Mouse (Mus musculus): ENCODE measurements around the gene Rspo3.

Gene Rspo3

DNA sequence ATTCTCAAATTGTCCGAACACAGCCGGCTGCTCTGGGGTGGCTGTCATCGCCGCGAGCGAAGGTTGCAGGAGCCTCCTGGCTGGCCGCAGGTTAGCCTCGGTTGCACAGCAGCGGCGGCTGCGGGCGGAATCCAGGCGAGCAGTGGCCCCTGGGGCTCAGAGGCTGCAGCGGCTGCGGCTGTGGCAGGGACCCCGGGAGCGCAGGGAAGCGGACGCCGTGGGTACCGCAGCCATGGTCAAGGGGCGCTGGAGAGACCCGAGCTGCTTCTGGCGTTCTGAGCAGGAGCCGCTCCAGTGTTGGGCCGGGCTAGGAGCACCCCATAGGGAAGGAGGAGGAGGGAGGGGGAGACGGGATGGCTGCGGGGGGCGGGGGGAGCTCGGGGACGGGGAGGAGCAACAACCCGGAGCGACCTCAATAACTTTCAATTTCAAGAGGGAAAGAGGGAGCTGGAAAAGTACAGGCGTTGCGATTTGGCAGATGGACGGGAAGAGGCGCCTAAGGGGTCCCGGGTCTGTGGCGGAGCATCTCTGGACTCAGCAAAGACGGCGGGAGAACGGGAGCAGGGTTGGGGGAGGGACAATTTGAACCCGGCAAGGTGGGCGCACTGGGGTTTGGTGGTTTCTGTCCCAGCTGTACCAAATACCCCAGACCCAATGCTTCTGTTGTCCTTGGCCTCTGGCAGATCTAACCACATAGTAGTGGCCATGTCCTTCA, at the start of gene Rspo3:
TSS of gene Rspo3 (minus strand) at position 322 of the 715 bp plus-strand sequence.
- DNase-seq (ENCODE audit: low read depth, low spot score), result peak; percentile 44

GRCm38 (mm10) chr10:29581940-29582339, 46.3 kb upstream of the Rspo3 start:
- DNase-seq (ENCODE audit: low read depth, low spot score), result no peak

DNA sequence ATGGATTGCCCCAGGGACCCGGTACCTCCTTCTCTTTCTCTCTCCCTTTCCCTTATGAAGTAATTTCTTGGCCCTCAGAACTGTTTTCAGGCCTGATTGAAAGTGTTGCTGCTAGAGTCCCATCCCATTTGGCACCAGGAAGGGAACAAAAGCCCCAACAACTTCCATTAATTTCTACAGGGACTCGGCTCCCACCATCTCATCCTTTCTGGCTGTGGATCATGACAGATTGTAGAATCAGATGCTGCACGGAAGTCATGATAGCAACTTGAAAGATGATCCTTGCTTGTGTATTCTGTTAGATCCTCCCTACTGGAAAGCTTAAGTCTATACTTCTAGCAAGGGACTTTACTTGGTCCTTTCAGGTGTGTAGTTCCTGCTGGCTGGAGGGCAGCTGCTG, 45.8 kb upstream of the Rspo3 start:
- DNase-seq (ENCODE audit: low read depth, low spot score), result no peak

GRCm38 (mm10) chr10:29555983-29556382, 20.3 kb upstream of the Rspo3 start:
- peak; percentile 33 for DNase-seq (ENCODE audit: low read depth, low spot score)

DNA sequence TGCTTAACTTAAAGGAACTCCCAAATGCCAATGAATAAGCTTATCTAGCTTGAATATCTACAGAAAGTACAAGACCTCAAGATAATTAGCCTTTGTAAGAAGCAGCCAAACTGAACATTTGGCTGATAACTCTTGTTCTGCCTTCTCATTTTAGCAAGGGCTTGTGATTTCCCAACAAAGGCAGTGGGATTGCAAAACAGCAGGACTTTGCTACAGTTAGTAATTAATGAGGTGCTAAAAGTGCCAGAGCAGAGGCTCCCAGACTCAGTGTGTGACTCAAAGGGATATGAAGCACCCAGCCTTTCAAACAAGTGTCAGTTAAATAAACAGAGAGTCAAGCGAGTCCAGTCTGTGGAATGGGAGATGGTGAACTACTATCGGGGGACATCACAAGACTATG, 18.7 kb upstream of the Rspo3 start:
- DNase-seq (ENCODE audit: low read depth, low spot score), result peak; percentile 57

- no peak for DNase-seq (ENCODE audit: low read depth, low spot score)
Observed at GRCm38 (mm10) chr10:29542982-29543381, 7.3 kb upstream of the Rspo3 start.

- no peak for DNase-seq (ENCODE audit: low read depth, low spot score)
Observed at GRCm38 (mm10) chr10:29539516-29539915, 3.8 kb upstream of the Rspo3 start.

- DNase-seq (ENCODE audit: low read depth, low spot score), result no peak
Observed at GRCm38 (mm10) chr10:29538791-29539190, 3.1 kb upstream of the Rspo3 start.

GRCm38 (mm10) chr10:29534830-29535227, 838 bp downstream of the Rspo3 start:
- no peak for DNase-seq (ENCODE audit: low read depth, low spot score)

GRCm38 (mm10) chr10:29533846-29534829, 1.5 kb downstream of the Rspo3 start:
- peak; percentile 21 for DNase-seq (ENCODE audit: low read depth, low spot score)

- DNase-seq (ENCODE audit: low read depth, low spot score), result peak; percentile 82
Observed at GRCm38 (mm10) chr10:29532821-29533715, 2.6 kb downstream of the Rspo3 start.

GRCm38 (mm10) chr10:29513563-29513962, 22.1 kb downstream of the Rspo3 start:
- DNase-seq (ENCODE audit: low read depth, low spot score), result no peak

- no peak for DNase-seq (ENCODE audit: low read depth, low spot score)
Observed at GRCm38 (mm10) chr10:29508167-29508566, 27.5 kb downstream of the Rspo3 start.

- DNase-seq (ENCODE audit: low read depth, low spot score), result no peak
Observed at GRCm38 (mm10) chr10:29497205-29497822, 38.4 kb downstream of the Rspo3 start.

DNA sequence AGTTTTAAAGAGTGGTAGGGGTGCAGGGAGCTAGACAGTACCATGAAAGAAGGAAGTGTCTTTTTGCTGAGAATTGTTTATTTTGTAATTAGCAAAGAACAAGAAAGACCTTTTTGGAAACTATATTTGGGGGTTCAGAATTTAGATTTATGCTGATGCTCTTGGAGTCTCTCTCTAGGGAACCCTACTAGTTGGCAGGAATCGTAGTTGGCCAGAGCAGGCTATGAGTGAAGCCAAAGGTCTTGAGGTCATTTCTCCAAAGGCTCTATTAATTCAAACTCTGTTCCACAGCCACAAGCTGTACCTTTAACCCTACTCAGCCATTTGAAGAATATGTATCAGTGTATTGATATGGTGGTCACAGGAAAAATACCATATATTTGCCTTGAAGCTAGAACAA, 41.7 kb downstream of the Rspo3 start:
- DNase-seq (ENCODE audit: low read depth, low spot score), result no peak

DNA sequence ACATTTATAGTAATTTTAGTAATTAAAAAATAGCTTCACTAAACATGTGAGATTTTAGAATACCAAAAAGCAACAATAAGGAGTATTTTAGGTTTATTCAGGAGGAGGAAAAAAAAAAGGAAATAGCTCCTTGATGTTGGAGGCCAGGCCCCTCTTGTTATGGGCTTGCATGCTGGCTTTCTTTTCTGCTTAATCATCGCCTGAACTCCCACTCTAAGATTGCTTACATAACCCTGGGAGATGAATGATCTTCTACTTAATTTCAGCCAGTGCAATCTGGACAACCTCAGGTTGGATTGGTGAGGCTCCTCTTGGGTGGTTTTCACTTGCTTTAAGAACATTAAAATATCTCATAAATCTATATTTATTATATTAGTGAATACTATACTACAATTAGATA, 54.7 kb downstream of the Rspo3 start:
- DNase-seq (ENCODE audit: low read depth, low spot score), result no peak

- no peak for DNase-seq (ENCODE audit: low read depth, low spot score)
Observed at GRCm38 (mm10) chr10:29479401-29479800, 56.3 kb downstream of the Rspo3 start.

DNA sequence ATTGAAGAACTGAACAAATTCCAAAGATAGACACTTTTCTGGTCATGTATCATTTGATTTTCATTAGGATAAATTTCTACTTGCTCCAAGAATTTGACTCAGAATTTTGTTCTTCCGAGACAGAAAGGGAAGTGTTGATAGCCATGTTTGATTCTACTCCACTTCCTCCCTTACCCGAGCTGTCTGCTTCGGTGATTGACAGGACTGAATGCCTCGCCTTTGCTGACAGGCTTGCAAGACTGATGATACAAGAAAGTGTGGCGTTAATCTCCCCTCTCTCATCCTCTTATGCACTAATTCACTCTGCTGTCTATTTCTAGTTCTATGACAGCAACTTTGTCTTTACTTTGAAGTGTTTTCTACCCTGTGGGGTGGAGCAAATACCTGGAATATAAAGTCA, 65.2 kb downstream of the Rspo3 start:
- no peak for DNase-seq (ENCODE audit: low read depth, low spot score)

GRCm38 (mm10) chr10:29460100-29460499, 75.6 kb downstream of the Rspo3 start:
- DNase-seq (ENCODE audit: low read depth, low spot score), result no peak

DNA sequence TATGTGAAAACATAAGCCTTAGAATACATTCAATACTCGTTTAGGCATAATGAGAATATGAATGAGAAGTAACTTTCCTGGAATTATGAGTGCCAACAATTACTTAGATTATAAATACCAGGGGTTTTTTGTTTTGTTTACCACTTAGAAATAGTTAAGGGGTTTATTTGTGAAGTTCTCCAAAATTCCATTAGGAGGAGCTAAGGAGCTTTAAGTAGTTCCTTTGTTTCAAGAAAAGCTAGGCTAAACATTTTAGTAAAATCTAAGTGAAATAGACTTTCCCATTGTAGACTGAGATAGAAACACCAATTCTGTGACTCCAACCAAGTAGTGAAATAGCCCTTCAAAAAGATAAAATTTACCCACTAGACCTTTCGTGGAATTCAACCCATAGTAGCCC, 76.0 kb downstream of the Rspo3 start:
- no peak for DNase-seq (ENCODE audit: low read depth, low spot score)

DNA sequence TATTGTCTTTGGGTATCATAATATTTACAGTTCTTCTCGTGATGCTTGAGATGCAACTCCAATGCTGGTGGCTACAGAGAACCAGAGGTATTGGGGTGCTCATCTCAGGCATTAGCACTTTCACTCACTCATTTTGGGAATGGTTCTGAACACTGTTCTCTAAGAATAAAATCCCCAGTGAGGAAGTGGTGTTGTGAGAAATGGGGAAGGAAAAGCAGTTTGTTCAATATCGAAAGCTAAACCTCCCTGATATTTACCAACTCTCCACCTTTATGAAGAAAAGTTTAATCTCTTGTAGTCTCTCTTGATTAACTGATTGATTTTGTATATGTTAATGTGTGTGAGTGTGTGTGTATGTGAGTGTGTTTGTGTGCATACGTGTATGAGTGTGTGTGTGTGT, 90.6 kb downstream of the Rspo3 start:
- DNase-seq (ENCODE audit: low read depth, low spot score), result no peak

Data from forelimb bud, embryonic 11.5 days (tissue).